Mouse (Mus musculus) midbrain, postnatal 0 days (tissue): ENCODE measurements around the gene Ptprt. TPM values are rescaled to one million over a fixed set of nuclear protein-coding genes. Genes with fewer than 3 reads are reported as not detected.

Experiments
- ATAC-seq: fragments of 200-750 bp; cut with Nextera tagmentation; 2 replicates; pipeline ENCODE4 v1.8.0; 2017; ENCODE audit warnings: moderate number of reproducible peaks, mild to moderate bottlenecking, moderate TSS enrichment, moderate library complexity; ENCODE audit not compliant: low FRiP score
- DNase-seq: peaks from one replicate; pipeline ENCODE4 v3.0.0-alpha.2; 2015; ENCODE audit warnings: low spot score
- H3K27ac ChIP-seq: fragments of 300-500 bp; sonication (generic); 2 replicates; pipeline ENCODE4 v1.5.1; 2014; ENCODE audit warnings: low read depth, mild to moderate bottlenecking, low read length, mixed read lengths
- H3K27me3 ChIP-seq: fragments of 300-500 bp; sonication (generic); 2 replicates; pipeline ENCODE4 v1.6.1; 2014; ENCODE audit warnings: low read length, control low read depth, mixed read lengths; ENCODE audit not compliant: insufficient read depth
- H3K36me3 ChIP-seq: fragments of 300-500 bp; sonication (generic); 2 replicates; pipeline ENCODE4 v1.6.1; 2014; ENCODE audit warnings: low read length, control low read depth, mixed read lengths; ENCODE audit not compliant: insufficient read depth
- H3K4me1 ChIP-seq: fragments of 300-500 bp; sonication (generic); 2 replicates; pipeline ENCODE4 v1.6.1; 2014; ENCODE audit warnings: mild to moderate bottlenecking, control low read depth, antibody characterized with exemption, low read length, mixed read lengths; ENCODE audit not compliant: insufficient read depth
- H3K4me2 ChIP-seq: fragments of 300-500 bp; sonication (generic); 2 replicates; pipeline ENCODE4 v1.6.1; 2014; ENCODE audit warnings: low read depth, mild to moderate bottlenecking, low read length, mixed read lengths; ENCODE audit not compliant: poor library complexity, severe bottlenecking
- H3K4me3 ChIP-seq: fragments of 300-500 bp; sonication (generic); 2 replicates; pipeline ENCODE4 v1.5.1; 2014; ENCODE audit warnings: low read depth, mild to moderate bottlenecking, low read length, moderate library complexity
- H3K9ac ChIP-seq: fragments of 300-500 bp; sonication (generic); replicated peaks from 2 replicates; pipeline ENCODE4 v1.6.1; 2014; ENCODE audit warnings: mild to moderate bottlenecking, low read length, moderate library complexity, mixed read lengths; ENCODE audit not compliant: poor library complexity, severe bottlenecking
- H3K9me3 ChIP-seq: fragments of 300-500 bp; sonication (generic); 2 replicates; pipeline ENCODE4 v1.6.1; 2016; ENCODE audit warnings: low read length, control low read depth
- CTCF ChIP-seq: IDR thresholded peaks from 2 replicates; pipeline ENCODE4 v1.5.1; 2016; ENCODE audit warnings: antibody characterized with exemption, mild to moderate bottlenecking
- WGBS: fragments of 180-500 bp; shearing (Covaris S2); extraction: QIAGEN DNeasy Blood & Tissue Kit; methylation state at CpG from one replicate; pipeline ENCODE4 v1.1.7; 2014; 5-methylcytosine and 5-hydroxymethylcytosine counted together
- polyA plus RNA-seq: library from polyadenylated mRNA; unstranded; fragments of >200 nt; fragmentation: Nextera tagmentation; extraction: Ambion mirVana; gene quantifications from 2 replicates; pipeline ENCODE4 v1.2.1, GENCODE M21; 2015
- total RNA-seq: library from RNA; depleted of rRNA; stranded (reverse); fragments of >200 nt; gene quantifications from 2 replicates; pipeline ENCODE4 v1.2.3, GENCODE M21; 2014

The Ptprt gene
- total and polyA plus RNA-seq, 2 experiments from 2014 or later = 12.6 to 72.2 TPM

DNA sequence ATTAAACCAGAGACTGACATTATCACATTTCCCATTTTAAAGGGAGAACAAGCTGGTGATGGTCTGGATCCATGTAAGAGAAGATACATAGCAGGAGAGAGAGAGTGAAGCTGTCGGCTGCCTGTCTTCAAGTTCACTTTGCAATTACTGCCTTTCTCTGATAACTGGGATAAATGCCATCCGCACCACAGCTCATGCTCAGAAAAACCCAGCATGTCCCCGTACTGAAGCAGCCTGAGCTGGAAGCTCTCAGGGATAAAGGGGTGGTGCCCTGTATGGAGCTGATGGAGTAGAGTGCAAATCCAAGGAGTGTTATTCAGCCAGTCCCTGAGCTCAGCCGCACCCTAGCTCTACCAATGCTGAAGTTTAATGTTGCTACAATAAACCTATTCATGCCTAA lies 825.9 kb downstream of the Ptprt start:
- no peak overlapping the region for H3K4me3 ChIP-seq
- WGBS = 71% methylated on average over 4 of the region's 4 CpGs
- no peaks in the 10 kb centered on the region for H3K4me1 ChIP-seq
- no peaks in the 10 kb centered on the region for H3K36me3 ChIP-seq
- H3K9ac ChIP-seq = no peak overlapping the region
- DNase-seq (no peak), ATAC-seq (no peak)
- no peak overlapping the region for H3K4me2 ChIP-seq
- no peaks in the 10 kb centered on the region for H3K27me3 ChIP-seq
- TF ChIP-seq CTCF = no peak
- H3K9me3 ChIP-seq = no peaks in the 10 kb centered on the region
- H3K27ac ChIP-seq = no peak overlapping the region

DNA sequence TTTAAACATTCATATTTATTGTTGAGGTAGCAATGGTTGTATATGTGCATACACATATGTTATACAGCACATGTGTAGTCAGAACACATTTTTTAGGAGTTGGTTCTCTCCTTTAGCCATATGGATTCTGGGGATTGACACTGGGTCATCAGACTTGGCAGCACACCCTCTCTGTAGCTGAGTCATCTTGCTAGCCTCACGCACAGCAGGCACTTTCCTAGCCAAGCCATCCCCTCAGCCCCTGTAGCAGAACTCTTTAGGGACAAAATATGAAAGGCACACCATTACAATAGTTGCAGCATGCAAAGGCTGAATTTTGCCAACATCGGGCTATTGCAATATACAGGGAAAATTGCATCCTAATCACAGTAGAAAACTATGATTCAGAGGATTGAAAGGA lies 827.1 kb downstream of the Ptprt start:
- 84% methylated on average over 2 of the region's 2 CpGs for WGBS
- Histone ChIP-seq H3K4me2 (no peak overlapping the region), H3K27me3 (no peaks in the 10 kb centered on the region), H3K9me3 (no peaks in the 10 kb centered on the region), H3K36me3 (no peaks in the 10 kb centered on the region), H3K9ac (no peak overlapping the region), H3K27ac (no peak overlapping the region), H3K4me3 (no peak overlapping the region), H3K4me1 (no peaks in the 10 kb centered on the region)
- no peak for DNase-seq
- ATAC-seq = no peak
- no peak for TF ChIP-seq CTCF

DNA sequence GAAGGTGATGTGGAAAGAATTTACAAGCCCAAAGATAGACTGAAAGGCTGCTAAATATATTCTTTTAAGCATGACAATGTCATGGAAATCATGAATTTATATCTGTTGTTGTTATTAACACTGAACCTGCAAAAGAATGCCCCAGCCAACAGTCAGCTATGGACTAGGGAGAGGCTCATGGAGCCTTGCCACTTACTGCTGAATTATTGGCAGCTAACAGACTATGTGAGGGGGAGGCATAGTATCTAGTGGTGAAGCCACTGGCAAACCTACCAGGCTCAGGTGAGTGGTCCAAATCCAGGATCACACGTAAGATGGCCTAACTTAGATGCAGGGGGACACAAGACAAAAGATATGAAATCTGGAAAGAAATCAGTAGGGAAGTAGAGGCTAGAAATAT lies 847.6 kb downstream of the Ptprt start:
- ATAC-seq (no peak), DNase-seq (no peak)
- H3K9me3 ChIP-seq = no peaks in the 10 kb centered on the region
- no peak overlapping the region for H3K9ac ChIP-seq
- no peak for TF ChIP-seq CTCF
- H3K4me2 ChIP-seq = no peak overlapping the region
- H3K27ac ChIP-seq = no peak overlapping the region
- H3K4me3 ChIP-seq = no peak overlapping the region
- no peaks in the 10 kb centered on the region for H3K36me3 ChIP-seq
- H3K27me3 ChIP-seq = no peaks in the 10 kb centered on the region
- 84% methylated on average over 1 of the region's 1 CpGs for WGBS
- peaks cover 3% of the 10 kb centered on the region; the same call in 1 of the 2 replicates for H3K4me1 ChIP-seq

DNA sequence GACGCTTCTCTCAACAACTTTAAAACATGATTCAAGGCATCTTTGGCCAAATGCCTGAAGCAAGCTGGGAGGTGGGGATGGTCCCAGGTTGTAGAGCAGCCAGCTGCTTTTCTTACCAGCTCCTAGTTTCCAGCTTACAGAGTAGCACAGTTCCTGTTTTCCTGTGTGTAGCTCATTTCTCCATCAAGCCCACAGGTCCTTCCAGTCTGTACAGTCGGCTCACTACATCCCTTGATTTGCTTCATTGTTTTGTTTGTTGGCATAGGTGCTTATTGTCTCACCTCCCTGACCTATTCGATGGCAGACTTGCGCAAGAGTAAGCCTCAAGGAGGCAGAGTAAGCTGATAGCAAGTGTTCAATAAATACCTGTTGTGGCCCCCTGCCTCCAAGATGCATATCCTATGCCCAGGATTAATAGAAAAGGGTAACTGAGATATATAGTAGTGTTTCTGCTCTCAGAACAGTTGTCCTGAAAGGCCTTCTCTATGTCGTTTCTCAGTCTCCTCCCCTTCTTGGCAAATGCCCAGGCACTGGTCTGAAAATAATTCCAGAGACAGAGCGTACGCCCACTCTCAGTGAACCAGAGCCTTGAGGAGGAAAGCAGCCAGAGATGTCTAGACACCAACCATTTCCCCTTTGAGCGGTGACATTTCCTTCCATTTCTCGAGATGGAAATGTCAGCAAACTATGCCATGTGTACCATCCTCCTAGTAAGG lies 852.7 kb downstream of the Ptprt start:
- ATAC-seq (no peak), DNase-seq (no peak)
- H3K27me3 ChIP-seq = no peaks in the 10 kb centered on the region
- H3K4me1 ChIP-seq = no peaks in the 10 kb centered on the region
- no peak overlapping the region for H3K4me2 ChIP-seq
- TF ChIP-seq CTCF = no peak
- no peak overlapping the region for H3K4me3 ChIP-seq
- 87% methylated on average over 9 of the region's 9 CpGs for WGBS
- no peak overlapping the region for H3K9ac ChIP-seq
- H3K27ac ChIP-seq = no peak overlapping the region
- no peaks in the 10 kb centered on the region for H3K36me3 ChIP-seq
- no peaks in the 10 kb centered on the region for H3K9me3 ChIP-seq

DNA sequence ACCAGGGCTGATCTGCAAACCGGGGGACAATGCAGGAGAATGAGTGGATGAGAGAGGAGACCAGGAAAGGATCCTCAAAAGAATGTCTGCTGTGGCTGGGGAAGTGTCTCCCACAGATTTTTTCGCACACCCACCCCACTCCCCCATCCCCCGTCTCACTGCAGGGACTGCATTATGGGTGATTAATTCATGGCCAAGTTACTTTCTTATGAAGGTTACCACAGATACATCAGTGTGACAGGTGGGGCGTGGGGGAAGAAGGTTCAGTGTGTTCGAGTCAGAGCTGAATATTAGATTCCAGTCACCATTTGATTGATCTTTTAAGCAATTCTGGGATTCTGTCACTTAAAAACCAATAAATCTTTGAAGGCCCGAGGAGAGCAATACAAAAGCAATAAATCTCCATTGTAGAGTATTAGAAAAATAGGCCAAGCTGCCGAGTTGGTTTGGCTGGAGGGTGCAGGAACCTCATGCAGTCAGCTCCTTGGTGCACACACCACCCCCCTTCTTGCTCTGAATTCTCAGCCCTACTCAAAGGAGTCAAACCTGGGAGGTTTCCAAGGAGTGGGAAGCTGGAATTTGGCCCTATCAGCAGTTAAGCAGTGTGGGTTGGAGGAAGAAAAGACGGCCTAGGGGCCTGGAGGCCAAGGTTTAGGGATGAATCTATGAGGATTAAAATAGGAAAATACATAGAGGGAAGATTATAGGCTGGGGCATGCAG lies 854.5 kb downstream of the Ptprt start:
- Histone ChIP-seq H3K27ac (no peak overlapping the region), H3K36me3 (no peaks in the 10 kb centered on the region), H3K27me3 (no peaks in the 10 kb centered on the region), H3K4me3 (no peak overlapping the region), H3K4me2 (no peak overlapping the region), H3K4me1 (no peaks in the 10 kb centered on the region), H3K9me3 (no peaks in the 10 kb centered on the region), H3K9ac (no peak overlapping the region)
- no peak for ATAC-seq
- no peak for TF ChIP-seq CTCF
- 44% methylated on average over 8 of the region's 8 CpGs for WGBS
- peak; percentile 22 for DNase-seq

DNA sequence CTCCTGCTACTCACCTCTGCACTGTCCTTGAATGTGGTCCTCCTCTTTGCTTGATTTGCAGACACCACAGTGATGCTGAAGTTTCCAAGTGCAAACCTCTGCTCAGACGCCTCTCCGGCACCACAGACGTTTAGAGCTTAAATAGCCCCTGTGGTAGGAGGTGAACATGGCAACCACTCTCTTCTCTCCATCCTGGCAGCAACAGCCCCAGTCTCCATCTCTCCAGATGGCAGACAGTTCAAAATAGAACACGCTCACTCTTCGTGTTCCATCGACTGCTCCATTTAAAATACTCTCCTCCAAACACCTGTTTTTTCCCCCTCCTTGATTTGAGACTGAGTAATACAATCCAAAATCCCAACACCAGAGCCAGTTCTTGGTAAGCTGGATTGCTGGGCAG lies 861.0 kb downstream of the Ptprt start:
- no peak for DNase-seq

More for the DNA sequence above, 861.0 kb downstream of the Ptprt start:
- Histone ChIP-seq H3K9ac (no peak overlapping the region), H3K27me3 (no peaks in the 10 kb centered on the region), H3K4me3 (no peak overlapping the region), H3K4me2 (no peak overlapping the region), H3K4me1 (no peaks in the 10 kb centered on the region), H3K36me3 (no peaks in the 10 kb centered on the region), H3K9me3 (no peaks in the 10 kb centered on the region), H3K27ac (no peak overlapping the region)
- no peak for TF ChIP-seq CTCF
- ATAC-seq = no peak
- WGBS = 83% methylated on average over 6 of the region's 6 CpGs
